Mouse (Mus musculus): Measurements from ENCODE around the gene Gm43720.

DNA sequence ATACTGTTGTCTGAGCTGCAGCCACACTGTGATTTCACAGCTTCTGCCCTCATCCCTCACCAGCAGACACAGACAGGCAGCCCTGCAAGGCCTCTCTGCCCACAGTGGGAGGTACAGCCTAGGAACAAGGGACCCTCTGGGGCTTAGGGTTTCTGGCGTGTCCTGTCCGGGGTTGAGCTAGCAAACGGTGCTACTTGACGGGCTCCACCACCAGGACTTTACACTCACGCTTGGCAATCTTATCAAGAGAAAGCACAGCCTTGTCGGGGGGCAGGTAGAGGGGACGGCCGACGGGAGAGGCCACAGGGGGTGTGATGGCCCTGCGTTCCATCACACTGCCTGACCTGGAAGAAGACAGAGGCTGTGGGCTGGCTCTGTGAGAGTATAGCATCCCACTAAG, 19.7 kb downstream of the Gm43720 start:
- no peak for TF ChIP-seq EP300 (IDR thresholded peaks at IDR 0.05; ENCODE audit: low read depth)
- TF ChIP-seq CTCF (IDR thresholded peaks at IDR 0.05; ENCODE audit: low read depth): no peak

Data from liver, postnatal 0 days (tissue).